Mouse (Mus musculus) forebrain, embryonic 15.5 days (tissue): ENCODE measurements around the gene Ssxb8. TPM values are rescaled to one million over a fixed set of nuclear protein-coding genes. Genes with fewer than 3 reads are reported as not detected.
"Not testable (repeated sequence)": the region's sequence is repeated elsewhere in the genome, so short reads cannot be mapped to it uniquely, and the experiment has no call there.

Experiments used
- ATAC-seq: fragments of 200-750 bp; cut with Nextera tagmentation; replicated peaks from 2 replicates; pipeline ENCODE4 v1.8.0; 2017; ENCODE audit warnings: mild to moderate bottlenecking, moderate TSS enrichment, moderate library complexity
- H3K27ac ChIP-seq: fragments of 300-500 bp; sonication (generic); replicated peaks from 2 replicates; pipeline ENCODE4 v1.5.1; 2015; ENCODE audit warnings: mild to moderate bottlenecking, inconsistent platforms
- H3K27me3 ChIP-seq: fragments of 300-500 bp; sonication (generic); 2 replicates; pipeline ENCODE4 v1.6.1; 2015; ENCODE audit warnings: inconsistent platforms
- H3K36me3 ChIP-seq: fragments of 300-500 bp; sonication (generic); 2 replicates; pipeline ENCODE4 v1.6.1; 2015; ENCODE audit warnings: mild to moderate bottlenecking, inconsistent platforms
- H3K4me1 ChIP-seq: fragments of 300-500 bp; sonication (generic); 2 replicates; pipeline ENCODE4 v1.6.1; 2015; ENCODE audit warnings: inconsistent platforms
- H3K4me2 ChIP-seq: fragments of 300-500 bp; sonication (generic); replicated peaks from 2 replicates; pipeline ENCODE4 v1.6.1; 2015; ENCODE audit warnings: mild to moderate bottlenecking, inconsistent platforms
- H3K4me3 ChIP-seq: fragments of 300-500 bp; sonication (generic); 2 replicates; pipeline ENCODE4 v1.5.1; 2015; ENCODE audit warnings: mild to moderate bottlenecking, inconsistent platforms
- H3K9ac ChIP-seq: fragments of 300-500 bp; sonication (generic); replicated peaks from 2 replicates; pipeline ENCODE4 v1.6.1; 2015; ENCODE audit warnings: mild to moderate bottlenecking, inconsistent platforms
- H3K9me3 ChIP-seq: fragments of 300-500 bp; sonication (generic); 2 replicates; pipeline ENCODE4 v1.6.1; 2016; ENCODE audit warnings: inconsistent platforms
- WGBS: fragments of 180-500 bp; shearing (Covaris S2); methylation state at CpG from one replicate; pipeline ENCODE4 v1.1.7; 2015; ENCODE audit warnings: mixed read lengths; 5-methylcytosine and 5-hydroxymethylcytosine counted together
- polyA plus RNA-seq: library from polyadenylated mRNA; unstranded; fragments of >200 nt; fragmentation: Nextera tagmentation; extraction: Ambion mirVana; gene quantifications from 2 replicates; pipeline ENCODE4 v1.2.1, GENCODE M21; 2015

The Ssxb8 gene
- not detected in 2 replicates for polyA plus RNA-seq

DNA sequence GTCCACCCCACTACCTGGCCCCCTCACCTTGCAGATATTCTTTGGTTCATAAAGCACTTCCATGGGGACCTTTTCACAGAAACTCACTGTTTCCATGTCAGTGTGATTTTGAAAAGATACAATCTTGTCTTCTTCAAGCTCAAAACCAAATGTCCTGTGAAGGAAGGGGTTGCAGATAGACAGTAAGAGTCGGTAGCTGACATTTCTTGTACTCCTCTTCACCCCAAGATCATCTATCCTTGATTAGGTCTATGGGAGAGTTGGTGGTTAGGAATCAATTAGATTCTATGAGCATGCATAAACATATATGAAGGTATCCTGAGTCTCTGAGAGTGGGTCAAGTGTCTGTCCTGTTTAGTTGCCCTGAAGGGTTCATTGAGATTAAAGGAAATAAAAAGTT, at the start of gene Ssxb8:
Gene Ssxb8, minus strand, starts transcription at position 101 of the 400 bp plus-strand sequence.
- 64% methylated on average over 1 of the region's 1 CpGs for WGBS
- not testable (repeated sequence) for H3K9ac ChIP-seq, H3K27ac ChIP-seq, H3K4me2 ChIP-seq, H3K9me3 ChIP-seq, H3K4me3 ChIP-seq, H3K36me3 ChIP-seq, H3K4me1 ChIP-seq, ATAC-seq, H3K27me3 ChIP-seq

DNA sequence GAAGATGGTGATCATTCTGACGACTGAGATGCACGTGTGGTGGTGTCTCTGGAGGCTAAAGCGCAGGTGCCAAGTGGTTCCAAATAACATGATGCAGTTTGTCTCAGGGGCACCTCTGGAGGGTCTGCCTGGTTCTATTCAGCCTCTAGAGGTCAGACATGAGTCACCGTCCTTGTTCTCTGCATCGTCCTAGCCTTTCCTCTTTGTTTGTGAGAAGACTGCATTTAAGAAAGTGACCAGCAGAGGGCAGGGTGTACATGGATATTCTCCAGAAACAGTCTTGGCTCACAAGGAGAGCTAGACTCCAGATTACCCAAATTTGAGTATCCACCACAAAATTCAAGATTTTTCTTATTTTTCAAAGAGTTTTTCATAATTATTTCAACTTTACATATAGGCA, 42.3 kb upstream of the Ssxb8 start:
- ATAC-seq: no peak
- Histone ChIP-seq H3K4me2 (no peak overlapping the region), H3K27me3 (no peaks in the 10 kb centered on the region), H3K9me3 (peaks cover 3% of the 10 kb centered on the region; the same call in 1 of the 2 replicates), H3K9ac (no peak overlapping the region), H3K4me1 (no peaks in the 10 kb centered on the region), H3K4me3 (no peak overlapping the region), H3K36me3 (no peaks in the 10 kb centered on the region), H3K27ac (no peak overlapping the region)
- WGBS: 50% methylated on average over 5 of the region's 5 CpGs

DNA sequence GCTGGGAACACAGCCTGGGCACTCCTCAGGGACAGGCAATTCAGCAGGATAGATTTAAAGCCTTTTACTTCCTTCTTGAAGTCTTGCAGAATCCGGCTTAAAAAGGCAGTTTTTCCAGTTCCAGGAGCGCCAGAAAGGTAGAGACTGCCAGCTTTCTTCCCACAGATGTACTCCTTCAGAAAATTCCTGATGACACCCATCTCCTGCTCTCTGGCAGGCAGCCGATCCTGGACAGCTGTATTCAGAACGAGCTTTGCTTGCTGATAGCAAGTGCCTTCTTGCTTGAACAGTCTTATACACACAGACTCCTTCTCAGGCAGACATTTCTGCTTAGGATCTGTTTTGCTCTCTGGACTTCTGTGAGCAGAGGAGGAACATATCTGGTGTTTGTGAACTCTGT, 27.6 kb downstream of the Ssxb8 start:
- no peak overlapping the region for H3K9ac ChIP-seq
- ATAC-seq: no peak
- WGBS: 76% methylated on average over 4 of the region's 4 CpGs
- no peaks in the 10 kb centered on the region for H3K27me3 ChIP-seq
- no peaks in the 10 kb centered on the region for H3K36me3 ChIP-seq
- H3K4me2 ChIP-seq: no peak overlapping the region
- H3K9me3 ChIP-seq: peaks cover 3% of the 10 kb centered on the region; the same call in 1 of the 2 replicates
- H3K4me1 ChIP-seq: no peaks in the 10 kb centered on the region
- H3K27ac ChIP-seq: no peak overlapping the region
- no peak overlapping the region for H3K4me3 ChIP-seq

Other genes starting within 250 kb of the Ssxb8 start
- not detected in 2 replicates for gene Ssxb2, start 229.1 kb downstream of the Ssxb8 start, polyA plus RNA-seq
- not detected in 2 replicates for gene Gm14459, start 165.9 kb downstream of the Ssxb8 start, polyA plus RNA-seq
- gene Ssxb6, start 142.6 kb downstream of the Ssxb8 start, polyA plus RNA-seq: not detected in 2 replicates
- gene Ssxb3, start 99.0 kb downstream of the Ssxb8 start, polyA plus RNA-seq: not detected in 2 replicates
- gene Ssx9, start 57.6 kb upstream of the Ssxb8 start, polyA plus RNA-seq: not detected in 2 replicates
- gene Ssxb5, start 112.8 kb upstream of the Ssxb8 start, polyA plus RNA-seq: not detected in 2 replicates
- gene Gm6592, start 153.2 kb upstream of the Ssxb8 start, polyA plus RNA-seq: not detected in 2 replicates
- not detected in 2 replicates for gene Gm5751, start 183.4 kb upstream of the Ssxb8 start, polyA plus RNA-seq
- 12.3 and 14.0 TPM in 2 replicates for gene B630019K06Rik, start 201.5 kb upstream of the Ssxb8 start, polyA plus RNA-seq